Comparison of ENCODE assay signal across 13 mouse cellular contexts in the genomic region with DNA sequence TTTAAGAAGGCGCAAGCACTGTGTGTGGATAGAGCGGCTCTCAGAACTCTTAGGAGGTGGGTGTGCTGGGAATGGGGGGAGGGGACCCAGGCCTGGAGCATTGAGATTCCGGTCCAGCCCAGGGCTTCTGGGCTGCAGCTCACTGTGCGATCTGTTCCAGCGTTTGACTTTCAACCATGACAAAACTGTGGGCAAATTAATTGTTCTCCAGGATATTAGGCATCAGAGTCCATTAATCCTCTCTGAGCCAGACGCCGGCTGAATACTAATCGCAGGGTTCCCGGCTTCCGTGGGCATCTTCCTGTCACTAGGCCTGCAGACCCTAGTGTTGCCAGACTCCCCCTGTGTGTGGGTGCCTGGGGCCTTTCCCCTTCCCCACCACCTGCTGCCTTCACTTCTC.
DNase-seq lines count a peak whose midpoint lies in the region; ATAC-seq lines count a peak whose summit lies in the region.
"Had no signal": no experiment of that assay in that cellular context is flagged by ENCODE, and none has a peak within 500 bp of the region (broad histone marks: within the 10 kb centered on the region; RNA-seq: fewer than 3 reads in every experiment).

No protein-coding gene starts in this region.

- peak; percentile 65 for DNase-seq in retina, postnatal 1 day
- DNase-seq in retina, embryonic 14.5 days (ENCODE audit: low spot score): no peak
- peak; percentile 77 for DNase-seq in midbrain, embryonic 10.5 days (ENCODE audit: low spot score)
- no peak for DNase-seq in gastrocnemius, postnatal 10 days
- DNase-seq: kidney, postnatal 14 days; lung, postnatal 36 days had no signal

- no peaks in the 10 kb centered on the region for H3K27me3 ChIP-seq in forebrain, embryonic 15.5 days
- peaks cover 40% of the 10 kb centered on the region for H3K27me3 ChIP-seq in midbrain, embryonic 10.5 days (ENCODE audit: low read depth, poor library complexity, severe bottlenecking)
- no peaks in the 10 kb centered on the region for H3K27me3 ChIP-seq in neural tube, embryonic 14.5 days (ENCODE audit: control insufficient read depth, insufficient read depth, low read length)
- H3K27me3 ChIP-seq in heart, embryonic 12.5 days (replicated peaks): peaks cover 42% of the 10 kb centered on the region
- peaks cover 3% of the 10 kb centered on the region; the same call in 1 of the 2 replicates for H3K27me3 ChIP-seq in kidney, embryonic 16.5 days (ENCODE audit: insufficient read depth, low read length)

- 0 out of 2 replicates have a peak overlapping the region, but pooled peaks have one; percentile 3 for H3K9ac ChIP-seq in forebrain, embryonic 15.5 days (replicated peaks)
- 0 out of 2 replicates have a peak overlapping the region, but pooled peaks have one; percentile 7 for H3K9ac ChIP-seq in neural tube, embryonic 14.5 days (replicated peaks; ENCODE audit: low read depth, low read length)
- H3K9ac ChIP-seq in heart, embryonic 12.5 days: no peak overlapping the region
- no peak overlapping the region for H3K9ac ChIP-seq in kidney, embryonic 16.5 days (replicated peaks; ENCODE audit: low read length)

- peak overlapping the region; percentile 85 for H3K27ac ChIP-seq in forebrain, embryonic 15.5 days (replicated peaks)
- H3K27ac ChIP-seq in midbrain, embryonic 10.5 days (replicated peaks): peak overlapping the region; percentile 85
- H3K27ac ChIP-seq in neural tube, embryonic 14.5 days (ENCODE audit: low read depth, low read length): peak overlapping the region; percentile 69
- H3K27ac ChIP-seq in heart, embryonic 12.5 days (ENCODE audit: poor library complexity, severe bottlenecking): no peak overlapping the region
- no peak overlapping the region for H3K27ac ChIP-seq in kidney, embryonic 16.5 days (ENCODE audit: low read length)

- no peak overlapping the region for H3K4me2 ChIP-seq in forebrain, embryonic 15.5 days (replicated peaks)
- no peak overlapping the region for H3K4me2 ChIP-seq in neural tube, embryonic 14.5 days (ENCODE audit: low read depth, low read length)
- H3K4me2 ChIP-seq in heart, embryonic 12.5 days: no peak overlapping the region
- no peak overlapping the region for H3K4me2 ChIP-seq in kidney, embryonic 16.5 days (replicated peaks; ENCODE audit: low read depth, low read length)
- H3K4me2 ChIP-seq: heart, embryonic 11.5 days; liver, embryonic 11.5 days had no signal

- WGBS in forebrain, embryonic 15.5 days: 14% methylated on average over 10 of the region's 10 CpGs
- 32% methylated on average over 10 of the region's 10 CpGs for WGBS in midbrain, embryonic 10.5 days
- WGBS in neural tube, embryonic 14.5 days: 24% methylated on average over 10 of the region's 10 CpGs
- WGBS in heart, embryonic 12.5 days: 72% methylated on average over 10 of the region's 10 CpGs
- 65% methylated on average over 10 of the region's 10 CpGs for WGBS in kidney, embryonic 16.5 days

- ATAC-seq in forebrain, embryonic 15.5 days (replicated peaks): peak; percentile 82
- ATAC-seq in neural tube, embryonic 14.5 days (ENCODE audit: low read depth): peak; percentile 83
- no peak for ATAC-seq in heart, embryonic 12.5 days (ENCODE audit: insufficient number of reproducible peaks, low FRiP score)
- no peak for ATAC-seq in kidney, embryonic 16.5 days (ENCODE audit: low FRiP score, low TSS enrichment)

- H3K36me3 ChIP-seq in forebrain, embryonic 15.5 days: no peaks in the 10 kb centered on the region
- H3K36me3 ChIP-seq in midbrain, embryonic 10.5 days: no peaks in the 10 kb centered on the region
- no peaks in the 10 kb centered on the region for H3K36me3 ChIP-seq in neural tube, embryonic 14.5 days (ENCODE audit: control insufficient read depth, insufficient read depth, low read length)
- no peaks in the 10 kb centered on the region for H3K36me3 ChIP-seq in heart, embryonic 12.5 days
- H3K36me3 ChIP-seq in kidney, embryonic 16.5 days (ENCODE audit: insufficient read depth, low read length): no peaks in the 10 kb centered on the region

- H3K4me3 ChIP-seq in forebrain, embryonic 15.5 days: no peak overlapping the region
- peak overlapping the region; percentile 18; the same call in 1 of the 2 replicates for H3K4me3 ChIP-seq in midbrain, embryonic 10.5 days
- no peak overlapping the region for H3K4me3 ChIP-seq in neural tube, embryonic 14.5 days (ENCODE audit: low read depth, low read length)
- H3K4me3 ChIP-seq in heart, embryonic 12.5 days: no peak overlapping the region
- no peak overlapping the region for H3K4me3 ChIP-seq in kidney, embryonic 16.5 days (ENCODE audit: low read length)
- H3K4me3 ChIP-seq: myocyte had no signal

- no peaks in the 10 kb centered on the region for H3K9me3 ChIP-seq in forebrain, embryonic 15.5 days
- H3K9me3 ChIP-seq in midbrain, embryonic 10.5 days (replicated peaks): peaks cover 6% of the 10 kb centered on the region; the same call in 1 of the 2 replicates
- H3K9me3 ChIP-seq in neural tube, embryonic 14.5 days (ENCODE audit: control insufficient read depth, low read length): no peaks in the 10 kb centered on the region
- H3K9me3 ChIP-seq in heart, embryonic 12.5 days (replicated peaks): no peaks in the 10 kb centered on the region; the same call in 1 of the 2 replicates
- no peaks in the 10 kb centered on the region for H3K9me3 ChIP-seq in kidney, embryonic 16.5 days (ENCODE audit: low read length)

- H3K4me1 ChIP-seq in forebrain, embryonic 15.5 days: peaks cover 28% of the 10 kb centered on the region
- H3K4me1 ChIP-seq in midbrain, embryonic 10.5 days: peaks cover 58% of the 10 kb centered on the region
- peaks cover 23% of the 10 kb centered on the region for H3K4me1 ChIP-seq in neural tube, embryonic 14.5 days (ENCODE audit: control insufficient read depth, insufficient read depth, low read length)
- 0 out of 2 replicates have a peak, but pooled peaks cover 6% of the 10 kb centered on the region for H3K4me1 ChIP-seq in heart, embryonic 12.5 days (replicated peaks)
- H3K4me1 ChIP-seq in kidney, embryonic 16.5 days (ENCODE audit: insufficient read depth, low read length): 0 out of 2 replicates have a peak, but pooled peaks cover 3% of the 10 kb centered on the region

Comparison
In these comparisons a context has a peak if more than half of its experiments do, and no peak if none do; other contexts are left out.
1. DNase-seq: peak in retina, postnatal 1 day (single experiment) and midbrain, embryonic 10.5 days (single experiment); none in retina, embryonic 14.5 days (single experiment) and gastrocnemius, postnatal 10 days (single experiment).
2. ATAC-seq: peak in forebrain, embryonic 15.5 days (single experiment) and neural tube, embryonic 14.5 days (single experiment); none in heart, embryonic 12.5 days (single experiment) and kidney, embryonic 16.5 days (single experiment).
3. H3K27ac ChIP-seq: peak in forebrain, embryonic 15.5 days (single experiment), midbrain, embryonic 10.5 days (single experiment) and neural tube, embryonic 14.5 days (single experiment); none in heart, embryonic 12.5 days (single experiment) and kidney, embryonic 16.5 days (single experiment).
4. H3K9ac ChIP-seq: peak in forebrain, embryonic 15.5 days (single experiment) and neural tube, embryonic 14.5 days (single experiment); none in heart, embryonic 12.5 days (single experiment) and kidney, embryonic 16.5 days (single experiment).